Mouse (Mus musculus) large intestine, adult 2 months (tissue): ENCODE results near the gene Mrap. TPM values are rescaled to one million over a fixed set of nuclear protein-coding genes. Genes with fewer than 3 reads are reported as not detected.

ENCODE experiments used
- DNase-seq: peaks from one replicate; pipeline ENCODE4 v3.0.0-alpha.2; 2012; ENCODE audit warnings: low read depth, low spot score
- WGBS: fragments of 180-500 bp; shearing (Covaris S2); methylation state at CpG from one replicate; pipeline ENCODE4 v1.1.7; 2018; 5-methylcytosine and 5-hydroxymethylcytosine counted together
- polyA plus RNA-seq: library from polyadenylated mRNA; depleted of rRNA; stranded (reverse); fragments of >200 nt; gene quantifications from 2 replicates; pipeline ENCODE4 v1.2.3, GENCODE M21; 2012; rRNA removed

Mrap gene
- 7.9 and 11.4 TPM in 2 replicates for polyA plus RNA-seq

DNA sequence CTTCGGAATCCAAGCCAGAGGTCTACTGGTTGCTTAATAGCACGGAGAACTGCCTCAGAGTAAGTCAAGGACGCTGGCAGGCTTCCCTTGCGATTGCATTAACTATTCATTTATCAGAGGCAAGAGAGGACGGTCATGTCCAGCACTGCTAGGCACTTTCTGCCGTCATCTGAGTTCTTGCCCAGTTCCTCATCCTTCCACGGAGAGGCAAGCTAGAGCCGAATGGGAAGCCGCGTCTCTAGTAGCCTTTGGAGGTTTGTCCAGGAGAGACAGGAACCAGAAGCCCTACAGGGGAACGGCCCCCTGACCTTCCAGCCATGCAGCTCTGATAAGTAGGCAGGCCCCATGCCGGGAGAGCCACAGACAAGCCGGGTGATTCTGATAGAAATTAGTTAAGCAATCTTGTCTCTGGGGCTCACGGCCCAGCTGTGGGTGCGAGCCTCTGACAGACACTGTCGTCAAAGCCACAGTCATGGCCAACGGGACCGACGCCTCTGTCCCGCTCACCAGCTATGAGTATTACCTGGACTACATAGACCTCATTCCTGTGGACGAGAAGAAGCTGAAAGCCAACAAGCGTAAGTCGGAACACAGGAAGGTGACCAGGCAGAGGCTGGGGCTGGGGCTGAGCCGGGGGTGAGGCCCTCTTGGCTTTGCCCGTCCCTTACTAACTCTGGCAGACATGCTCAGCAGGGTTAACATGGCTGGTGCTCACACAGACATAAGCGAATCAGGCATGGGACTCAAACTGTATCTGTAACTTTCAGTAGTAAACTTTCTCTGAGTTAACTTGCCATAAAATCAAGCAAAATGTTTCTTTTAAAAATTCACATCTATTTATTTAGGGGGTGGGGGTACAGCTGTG, at the start of gene Mrap:
Gene Mrap (plus strand): TSS at position 116 of the 865 bp plus-strand sequence.
- DNase-seq = no peak
- WGBS = 81% methylated on average over 26 of the region's 26 CpGs

DNA sequence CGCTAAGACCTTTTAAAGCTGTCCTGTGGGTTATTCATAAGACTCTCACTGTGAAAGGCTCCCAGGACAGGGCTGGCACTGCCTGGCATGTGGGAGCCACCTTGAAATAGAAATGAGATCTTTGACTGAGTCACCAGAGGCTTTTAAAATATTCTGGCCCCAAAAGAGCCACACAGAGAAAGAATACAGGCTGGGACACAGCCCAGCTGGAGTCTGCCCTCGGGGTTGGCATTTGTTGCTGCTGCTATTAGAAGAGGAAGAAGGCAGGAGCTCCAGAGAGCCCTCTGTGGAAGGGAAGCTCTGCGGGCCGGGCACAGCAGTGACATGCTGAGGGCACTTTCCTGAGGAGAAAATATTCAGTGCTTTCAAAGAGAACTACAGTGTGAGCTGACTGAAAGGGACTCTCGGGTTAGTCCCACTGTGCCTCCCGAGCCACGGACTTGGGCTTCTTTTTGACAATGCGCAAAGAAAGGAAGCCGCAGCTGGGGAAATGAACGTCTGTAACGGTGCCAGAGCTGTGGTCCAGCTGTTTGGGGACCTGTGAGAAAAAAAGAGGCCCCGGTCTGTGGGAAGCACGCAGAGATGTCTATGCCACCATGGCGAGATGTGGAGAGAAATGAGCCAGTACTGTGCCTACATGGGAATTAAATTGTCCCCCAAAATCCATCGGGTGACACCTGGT, 45.2 kb upstream of the Mrap start:
- WGBS = 83% methylated on average over 15 of the region's 15 CpGs
- DNase-seq = no peak

DNA sequence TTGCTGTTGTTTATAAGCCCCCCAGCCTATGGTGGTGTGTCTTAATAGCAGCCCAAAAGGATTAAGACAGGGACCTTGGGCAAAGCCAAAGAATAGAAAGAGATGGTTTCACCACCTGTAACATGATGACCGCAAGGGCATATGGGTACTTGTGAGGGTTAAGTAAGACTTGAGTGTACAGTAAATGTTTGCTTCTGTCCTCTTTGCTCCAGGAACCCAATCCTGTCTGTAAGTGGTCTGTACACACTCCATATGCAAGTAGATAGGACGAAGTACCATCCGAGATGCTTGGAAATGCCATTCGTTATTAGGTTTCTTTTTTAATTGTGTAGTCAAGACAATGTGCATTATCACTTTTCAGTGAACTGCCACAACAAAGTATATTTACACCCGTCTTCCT, 44.4 kb upstream of the Mrap start:
- no peak for DNase-seq
- WGBS = 96% methylated on average over 5 of the region's 5 CpGs

DNA sequence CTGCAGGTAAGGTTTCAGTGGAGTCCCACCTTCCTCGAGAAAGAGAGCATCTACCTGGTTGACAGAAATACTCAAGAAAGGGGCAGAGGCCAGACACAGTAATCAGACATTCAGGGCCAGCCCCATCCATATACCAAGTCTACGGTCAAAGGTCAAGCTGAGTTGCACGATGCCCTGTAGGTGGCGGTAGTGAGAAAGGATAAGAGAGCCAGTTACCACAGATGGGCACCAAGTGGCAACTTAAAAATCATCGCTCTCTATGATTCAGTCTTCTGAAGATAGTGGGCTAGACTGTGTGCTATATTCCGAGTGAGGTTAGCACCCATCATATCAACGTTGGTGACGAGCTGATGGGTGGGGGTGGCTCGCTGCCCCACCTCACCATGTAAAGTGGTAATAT, 43.3 kb upstream of the Mrap start:
- peak; percentile 27 for DNase-seq

DNA sequence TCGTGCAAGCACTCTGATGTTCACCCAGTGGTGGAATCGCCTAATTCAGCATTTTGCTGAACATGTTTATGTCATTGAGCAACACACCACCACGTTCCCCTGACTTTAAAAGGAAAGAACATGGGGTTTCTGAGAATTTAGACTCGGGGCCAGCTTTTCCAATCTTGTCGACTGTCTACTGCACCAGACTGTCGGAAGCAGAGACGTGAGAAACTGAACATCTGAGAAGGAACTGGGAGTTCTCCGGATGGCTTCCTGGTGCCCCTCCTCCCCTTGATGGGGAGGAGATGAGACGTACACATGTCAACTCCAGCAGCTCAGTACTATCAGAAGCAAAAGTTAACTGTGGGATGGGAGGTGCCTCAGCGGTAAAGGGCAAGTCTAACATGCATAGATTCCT, 42.9 kb upstream of the Mrap start:
- 70% methylated on average over 10 of the region's 10 CpGs for WGBS
- DNase-seq = no peak

More for the DNA sequence above, 43.3 kb upstream of the Mrap start:
- WGBS = 67% methylated on average over 9 of the region's 9 CpGs

DNA sequence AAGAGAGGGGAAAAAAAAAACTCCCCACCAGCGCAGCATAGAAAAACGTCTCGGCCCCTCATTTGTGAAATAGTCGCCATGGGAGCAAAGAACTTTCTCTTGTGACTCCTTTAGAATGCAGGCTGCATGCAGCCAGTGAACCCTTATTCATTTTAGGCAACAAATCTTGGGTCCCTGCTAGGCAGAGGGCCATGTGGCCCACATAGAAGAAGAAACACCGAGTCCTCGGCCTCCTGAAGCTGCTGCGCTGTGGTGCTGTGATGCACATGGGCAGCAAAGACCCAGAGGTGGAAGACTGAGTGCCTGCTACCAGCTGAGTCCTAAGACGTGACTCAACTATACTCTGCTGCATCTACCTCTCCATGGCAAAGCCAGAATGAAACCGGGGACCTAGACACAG, 41.7 kb upstream of the Mrap start:
- DNase-seq = no peak
- 87% methylated on average over 9 of the region's 9 CpGs for WGBS

DNA sequence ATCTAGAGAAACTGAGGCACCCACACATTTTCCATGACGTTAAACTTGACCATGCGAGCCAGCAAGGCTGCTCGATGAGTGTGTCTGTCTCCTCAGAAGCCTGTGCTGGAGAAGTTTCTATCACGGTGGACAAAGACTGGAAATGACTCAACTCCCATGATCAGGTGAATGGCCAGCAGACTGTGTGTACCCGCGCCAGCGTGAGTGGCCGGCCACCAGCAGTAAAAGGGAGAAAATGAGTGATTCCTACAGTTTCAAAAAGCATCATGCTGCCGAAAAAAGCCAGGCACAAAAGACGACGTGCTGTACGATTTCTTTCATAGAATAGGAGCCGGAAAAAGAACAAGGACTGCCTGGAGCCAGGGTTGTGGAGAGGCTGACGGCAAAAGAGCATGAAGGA, 38.6 kb upstream of the Mrap start:
- WGBS = 84% methylated on average over 14 of the region's 14 CpGs
- DNase-seq = no peak

DNA sequence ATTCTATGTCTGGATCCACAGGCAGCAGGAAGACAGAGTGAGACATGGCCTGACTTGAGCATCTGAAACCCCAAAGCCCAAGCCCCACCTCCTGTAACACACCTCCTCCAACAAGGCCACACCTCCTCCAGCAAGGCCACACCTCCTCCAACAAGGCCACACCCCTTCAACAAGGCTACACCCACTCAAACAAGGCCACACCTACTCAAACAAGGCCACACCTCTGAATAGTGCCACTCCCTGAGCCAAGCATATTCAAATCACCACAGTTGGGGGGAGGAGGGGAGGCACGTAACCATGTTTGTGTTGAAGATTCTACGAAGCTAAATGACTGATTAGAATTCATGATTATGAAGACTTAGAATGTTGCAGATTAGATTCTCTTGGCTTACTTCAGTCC, 36.5 kb upstream of the Mrap start:
- DNase-seq = no peak
- WGBS = 79% methylated on average over 2 of the region's 2 CpGs

DNA sequence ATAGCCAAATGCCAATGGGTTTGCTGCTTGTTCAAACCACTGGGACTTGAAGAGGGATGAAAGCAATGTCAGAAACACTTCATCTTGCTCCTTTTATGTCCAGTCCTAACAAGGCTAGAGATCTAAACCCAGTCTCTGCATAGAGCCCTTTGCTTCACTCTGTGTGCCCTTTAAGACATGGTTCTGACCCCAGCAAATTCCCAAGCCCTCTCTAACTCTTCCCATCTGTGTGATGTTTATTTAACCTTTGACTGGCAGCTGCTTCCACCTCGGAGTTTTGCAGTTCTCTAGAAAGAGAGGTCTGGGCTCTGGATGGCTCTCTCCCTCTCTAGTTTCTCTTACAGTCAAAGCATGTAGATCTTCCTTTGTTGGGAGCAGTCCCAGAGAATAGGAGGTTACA, 34.4 kb upstream of the Mrap start:
- DNase-seq = no peak
- whole genome bisulfite sequencing = 2% methylated on average over 1 of the region's 1 CpGs

DNA sequence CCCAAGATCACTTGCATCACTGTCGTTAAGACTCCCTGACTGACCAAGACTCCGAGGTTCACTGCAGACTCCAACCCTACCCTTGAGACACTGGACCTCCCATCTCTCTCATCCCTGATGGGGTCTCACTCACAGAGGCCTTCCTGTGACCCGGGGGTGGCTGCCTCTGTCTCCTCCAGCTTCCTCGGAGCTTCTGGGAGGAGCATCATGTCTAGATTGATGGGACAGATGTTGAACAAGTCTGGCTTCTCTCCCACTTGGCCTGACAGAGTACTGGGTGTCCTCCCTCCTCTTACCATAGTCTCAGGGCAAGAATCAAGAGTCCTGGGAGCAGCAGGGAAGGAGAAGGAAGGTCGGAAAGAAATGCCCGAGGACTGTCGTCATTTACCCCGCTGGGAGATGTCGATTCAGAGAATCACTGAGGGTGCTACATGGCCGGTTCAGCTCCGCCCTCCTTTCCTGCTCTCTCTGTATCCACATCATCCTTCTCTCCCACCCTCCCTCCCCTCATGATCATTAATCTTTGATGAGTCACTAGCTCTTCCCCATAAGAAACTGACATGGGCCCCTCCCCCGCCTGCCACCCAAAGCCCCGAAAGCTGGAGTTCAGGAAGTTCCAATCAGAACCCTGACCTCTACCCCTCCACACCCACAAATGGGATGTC, 33.7 kb upstream of the Mrap start:
- 61% methylated on average over 13 of the region's 13 CpGs for WGBS
- no peak for DNase-seq

DNA sequence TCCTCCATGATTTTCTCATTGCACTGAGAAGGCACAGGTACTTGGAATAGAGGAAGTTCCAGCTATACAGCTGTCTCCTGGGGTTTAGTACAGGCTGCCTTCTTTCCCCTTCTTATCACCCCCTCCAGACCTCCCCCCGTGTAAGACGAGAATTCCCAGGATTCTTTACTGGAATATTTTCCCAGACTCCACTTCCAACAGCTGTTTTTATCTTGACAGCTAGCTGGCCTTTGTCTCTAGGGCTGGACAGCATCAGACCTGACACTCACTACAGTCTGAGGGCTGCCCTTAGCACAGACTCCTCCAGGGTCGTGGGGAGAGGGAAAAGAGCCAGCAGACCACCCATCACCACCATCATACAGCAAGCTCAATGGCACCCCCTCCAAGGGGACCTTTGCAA, 31.7 kb upstream of the Mrap start:
- WGBS = 39% methylated on average over 3 of the region's 3 CpGs
- no peak for DNase-seq

DNA sequence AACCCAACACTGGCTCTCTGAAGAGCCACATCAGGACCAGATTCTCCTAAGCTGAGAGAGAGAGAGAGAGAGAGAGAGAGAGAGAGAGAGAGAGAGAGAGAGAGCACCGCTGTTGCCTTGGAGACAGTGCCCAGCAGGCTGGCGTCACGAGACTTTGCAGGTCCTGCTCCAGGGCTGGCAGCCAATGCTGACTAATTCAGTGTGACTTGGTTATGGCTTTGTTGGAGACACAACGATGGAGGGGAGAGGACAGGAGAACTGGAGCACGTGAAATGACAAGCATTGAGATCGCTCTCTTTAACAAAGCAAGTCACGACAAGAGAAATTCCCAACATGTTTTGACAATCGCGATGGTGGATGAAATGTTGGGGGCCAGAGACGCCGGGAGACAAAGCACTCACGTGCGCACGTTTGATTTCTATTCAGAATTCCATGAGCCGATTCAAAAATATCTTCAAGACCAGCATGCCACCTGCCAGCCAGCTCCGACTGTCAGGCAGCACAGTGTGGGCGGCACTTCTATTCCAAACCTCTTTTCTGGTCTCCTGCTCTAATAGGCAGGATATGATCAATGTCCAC, 28.2 kb upstream of the Mrap start:
- no peak for DNase-seq
- 51% methylated on average over 17 of the region's 17 CpGs for WGBS

DNA sequence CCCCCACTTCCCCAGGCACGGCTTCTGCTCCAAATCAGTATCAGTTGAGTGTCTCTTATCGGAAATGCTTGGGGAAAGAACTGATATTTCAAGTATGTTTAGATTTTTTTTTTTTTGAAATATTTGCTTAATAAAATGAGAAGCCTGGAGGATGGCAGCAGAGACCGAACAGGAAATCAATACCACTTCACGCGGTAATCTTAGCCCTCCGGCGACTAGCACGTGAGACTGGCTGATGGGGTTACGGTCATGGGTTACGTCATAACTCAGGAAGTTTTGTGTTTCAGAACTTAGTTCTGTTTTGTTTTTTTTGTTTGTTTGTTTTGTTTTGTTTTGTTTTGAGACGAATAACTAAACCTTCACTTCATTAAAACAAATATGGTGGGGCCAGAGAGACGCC, 27.7 kb upstream of the Mrap start:
- no peak for DNase-seq
- WGBS = 75% methylated on average over 12 of the region's 12 CpGs

DNA sequence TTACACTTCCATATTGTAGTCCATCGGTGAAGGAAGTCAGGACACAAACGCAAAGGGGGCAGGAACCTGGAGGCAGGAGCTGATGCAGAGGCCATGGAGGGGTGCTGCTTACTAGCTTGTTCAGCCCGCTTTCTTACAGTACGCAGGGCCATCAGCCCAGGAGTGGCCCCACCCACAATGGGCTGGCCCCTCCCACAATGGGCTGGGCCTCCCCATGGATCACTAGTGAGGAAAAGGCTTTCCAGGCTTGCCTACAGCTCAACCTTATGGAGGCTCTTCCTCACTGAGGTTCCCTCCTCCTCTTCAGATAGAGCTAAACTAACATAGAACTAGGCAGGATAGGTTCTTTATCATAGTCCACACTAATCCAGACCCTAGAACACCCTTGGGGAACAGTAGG, 14.0 kb upstream of the Mrap start:
- DNase-seq = no peak
- WGBS = 88% methylated on average over 4 of the region's 4 CpGs

DNA sequence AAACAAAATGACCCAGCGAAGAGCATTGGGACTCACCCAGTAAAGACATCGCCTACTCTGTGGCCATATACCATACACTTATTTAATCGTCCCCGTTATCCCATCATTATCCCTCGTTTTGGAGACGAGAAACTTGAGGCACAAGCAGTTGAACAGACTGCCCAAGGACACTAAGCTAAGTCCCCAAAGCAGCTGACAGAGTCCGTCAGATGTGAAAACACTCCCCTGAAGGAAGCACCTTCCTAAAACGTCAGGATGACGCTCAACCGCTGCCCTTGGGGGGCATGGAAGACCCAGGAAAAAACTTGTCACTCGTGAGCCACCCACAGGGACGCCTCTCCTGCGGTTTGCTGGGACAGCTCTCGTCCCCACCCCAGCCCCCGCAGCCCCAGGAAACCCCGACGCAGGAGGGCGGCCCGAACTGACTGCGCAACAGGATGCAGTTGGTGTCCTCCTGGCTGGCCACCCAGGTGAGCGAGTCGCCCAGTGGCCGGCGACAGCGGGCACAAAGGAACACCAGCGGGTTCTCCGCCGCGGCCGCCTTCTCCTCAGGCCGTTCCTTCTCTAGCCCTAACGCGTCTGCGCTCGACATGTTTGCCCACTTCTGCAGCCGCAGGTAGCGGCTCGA, 11.3 kb upstream of the Mrap start:
- 3% methylated on average over 38 of the region's 38 CpGs for WGBS
- no peak for DNase-seq

DNA sequence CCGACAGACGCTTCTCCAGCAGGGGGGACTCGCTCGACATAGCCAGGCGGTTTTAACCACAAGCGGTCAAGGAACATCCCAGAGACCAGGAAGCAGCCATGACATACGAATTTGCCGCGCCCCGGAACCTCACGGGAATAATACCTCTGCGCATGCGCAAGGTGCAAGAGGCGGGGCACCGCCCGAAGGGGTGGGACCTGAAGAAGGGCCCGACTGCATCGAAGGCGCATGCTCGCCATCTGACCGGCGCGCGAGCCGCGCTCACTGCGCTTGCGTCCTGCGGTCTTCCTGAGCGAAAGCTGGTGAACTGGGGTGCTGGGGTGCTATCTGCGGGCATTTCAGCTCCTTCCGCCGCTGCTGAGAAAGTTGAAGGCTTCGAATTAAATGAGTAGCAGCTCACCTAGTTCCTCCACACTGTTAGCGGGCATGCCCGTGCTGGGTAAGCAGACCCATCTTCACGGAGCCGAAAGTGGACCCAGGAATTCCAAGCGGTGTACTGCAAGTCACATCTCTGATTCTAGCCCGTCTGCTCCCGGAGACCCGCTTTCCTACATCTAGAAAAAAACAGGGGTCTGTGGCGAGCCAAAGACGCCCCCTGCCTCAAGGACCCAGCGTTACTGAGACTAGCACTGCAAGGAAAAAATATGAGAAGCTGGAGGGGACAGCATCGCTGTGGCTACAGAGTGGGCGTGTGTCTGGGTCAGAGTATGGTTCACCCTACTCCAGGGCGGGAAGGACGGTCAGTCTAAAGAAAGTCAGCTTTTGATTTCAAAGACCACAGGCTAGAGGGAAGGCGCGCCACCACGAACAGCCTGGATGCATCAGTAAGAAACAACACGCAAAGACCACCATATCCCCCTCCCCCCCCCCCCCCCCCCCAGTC, 10.5 kb upstream of the Mrap start, which contains the start of gene Mis18a:
Gene Mis18a (minus strand): TSS at position 172 of the 883 bp plus-strand sequence.
- DNase-seq = peak; percentile 88
- 2% methylated on average over 53 of the region's 53 CpGs for WGBS

DNA sequence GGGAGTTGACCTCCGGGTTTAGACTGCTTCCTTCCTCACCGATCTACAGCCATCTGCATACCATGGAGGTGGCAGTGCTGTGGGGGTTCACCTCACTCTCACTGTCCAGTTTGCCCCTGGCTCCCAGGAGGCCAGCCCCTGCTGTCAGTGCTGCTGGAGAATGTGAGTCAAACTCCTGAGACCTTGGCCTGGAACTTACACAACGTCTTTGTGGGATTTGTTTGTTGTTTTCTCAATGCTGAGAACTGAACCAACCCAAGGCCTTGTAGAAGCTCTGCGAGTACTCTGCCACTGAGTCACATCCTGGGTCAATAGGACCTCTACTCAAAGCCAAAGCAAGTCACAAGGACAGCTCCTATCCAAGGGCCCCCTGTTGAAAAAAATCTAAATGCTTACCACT, 2.4 kb upstream of the Mrap start:
- 59% methylated on average over 4 of the region's 4 CpGs for WGBS
- no peak for DNase-seq

DNA sequence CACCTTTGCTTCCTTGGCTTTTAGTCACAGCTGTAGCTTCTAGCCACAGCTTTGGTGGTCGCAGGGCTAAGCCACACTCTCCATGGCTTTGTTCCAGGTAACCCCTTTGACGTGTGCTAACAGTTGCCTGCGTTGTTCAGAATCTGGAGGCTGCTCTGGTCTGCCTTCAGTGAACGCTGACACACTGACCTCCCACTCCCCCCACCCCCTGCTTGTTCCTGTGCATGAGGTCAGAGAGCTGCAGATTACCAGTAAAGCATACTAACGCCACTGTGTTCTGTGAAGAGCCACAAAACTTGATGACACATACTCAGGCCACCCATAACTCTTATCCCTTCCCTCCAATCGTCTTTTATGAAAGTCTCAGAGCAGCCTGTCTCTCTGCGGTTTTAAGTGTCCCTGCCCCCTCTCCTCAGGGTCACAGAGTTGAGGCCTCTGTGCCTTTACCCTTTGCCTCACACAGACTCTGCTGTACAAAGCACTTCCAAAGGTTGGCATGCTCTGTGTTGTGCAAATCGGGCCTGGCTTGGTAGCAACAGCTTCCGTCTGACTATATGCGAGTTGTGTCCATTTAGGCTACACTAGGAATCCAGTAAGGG, 1.2 kb upstream of the Mrap start:
- WGBS = 54% methylated on average over 10 of the region's 10 CpGs
- no peak for DNase-seq
